Mouse (Mus musculus) skeletal muscle tissue, adult 2 months (tissue): Measurements from ENCODE around the gene Cdh16.
A peak's percentile ranks its signal among the peaks of the same experiment; 100 is the strongest.
"Not testable (repeated sequence)": the region's sequence is repeated elsewhere in the genome, so short reads cannot be mapped to it uniquely, and the experiment has no call there.

Experiments used
- DNase-seq: peaks from one replicate; pipeline ENCODE4 v3.0.0-alpha.2; 2012; ENCODE audit warnings: low read depth, low spot score

Gene Cdh16

GRCm38 (mm10) chr8:104624161-104624560 is at the start of gene Cdh16:
TSS of gene Cdh16 (minus strand) at chr8:104624396.
- no peak for DNase-seq

- no peak for DNase-seq
These were observed 31.4 kb upstream of the Cdh16 start for GRCm38 (mm10) chr8:104655614-104656013.

- DNase-seq = peak; percentile 75
These were observed 30.8 kb upstream of the Cdh16 start for GRCm38 (mm10) chr8:104654984-104655383.

GRCm38 (mm10) chr8:104644187-104644586 is 20.0 kb upstream of the Cdh16 start:
- DNase-seq = not testable (repeated sequence)

GRCm38 (mm10) chr8:104642324-104642654 is 18.1 kb upstream of the Cdh16 start:
- no peak for DNase-seq

- DNase-seq = peak; percentile 76
These were observed 17.5 kb upstream of the Cdh16 start, which contains the start of gene Ciao2b for GRCm38 (mm10) chr8:104641426-104642323. TSS of gene Ciao2b (minus strand) at chr8:104641965.

- no peak for DNase-seq
These were observed 16.7 kb upstream of the Cdh16 start for GRCm38 (mm10) chr8:104640831-104641370.

- no peak for DNase-seq
These were observed 16.0 kb upstream of the Cdh16 start for GRCm38 (mm10) chr8:104640241-104640640.

GRCm38 (mm10) chr8:104638010-104638409 is 13.8 kb upstream of the Cdh16 start:
- no peak for DNase-seq

- peak; percentile 42 for DNase-seq
These were observed 11.0 kb upstream of the Cdh16 start for GRCm38 (mm10) chr8:104635004-104635710.

- peak; percentile 52 for DNase-seq
These were observed 9.1 kb upstream of the Cdh16 start for GRCm38 (mm10) chr8:104633156-104633744.

GRCm38 (mm10) chr8:104632486-104632885 is 8.3 kb upstream of the Cdh16 start:
- no peak for DNase-seq

- no peak for DNase-seq
These were observed 7.8 kb upstream of the Cdh16 start for GRCm38 (mm10) chr8:104631975-104632374.

GRCm38 (mm10) chr8:104630981-104631663 is 6.9 kb upstream of the Cdh16 start, which contains the start of gene Rrad:
TSS of gene Rrad (minus strand) at chr8:104631327.
- DNase-seq = no peak

GRCm38 (mm10) chr8:104630574-104630973 is 6.4 kb upstream of the Cdh16 start:
- DNase-seq = no peak

- no peak for DNase-seq
These were observed 5.9 kb upstream of the Cdh16 start for GRCm38 (mm10) chr8:104630111-104630479.

- DNase-seq = peak; percentile 51
These were observed 5.3 kb upstream of the Cdh16 start for GRCm38 (mm10) chr8:104629306-104630110.

GRCm38 (mm10) chr8:104628402-104628801 is 4.2 kb upstream of the Cdh16 start:
- DNase-seq = no peak

- DNase-seq = no peak
These were observed 3.0 kb upstream of the Cdh16 start for GRCm38 (mm10) chr8:104627065-104627740.

- DNase-seq = no peak
These were observed 3.4 kb downstream of the Cdh16 start for GRCm38 (mm10) chr8:104620765-104621164.
